Comparison of ENCODE assay signal across 8 mouse cellular contexts in genomic region chr12:29837301-29837791, GRCm38 (mm10).
DNase-seq lines count a peak whose midpoint lies in the region; ATAC-seq lines count a peak whose summit lies in the region.

No protein-coding gene starts in this region.

- H3K4me3 ChIP-seq in embryonic facial prominence, embryonic 10.5 days = no peak overlapping the region

- no peak for ATAC-seq in megakaryocyte, adult 5-6 weeks (ENCODE audit: poor library complexity, severe bottlenecking)

- peak; percentile 16 for DNase-seq in adrenal gland, postnatal 10 days
- DNase-seq in adrenal gland, adult 18-20 months (ENCODE audit: low spot score in 2 of 2) = no peak
- DNase-seq in left cerebral cortex, adult 18-20 months (ENCODE audit: low spot score in 2 of 2) = peak; percentile 32 to 54
- DNase-seq in left cerebral cortex, adult 8-10 months (ENCODE audit: low spot score in 2 of 2) = no peak
- peak; percentile 14 for DNase-seq in embryonic facial prominence, embryonic 10.5 days (ENCODE audit: low spot score)
- DNase-seq in lung, postnatal 14 days = peak; percentile 12
- DNase-seq in thymus, postnatal 4 days = no peak

- H3K36me3 ChIP-seq in embryonic facial prominence, embryonic 10.5 days (replicated peaks) = no peaks in the 10 kb centered on the region

- no peaks in the 10 kb centered on the region for H3K9me3 ChIP-seq in embryonic facial prominence, embryonic 10.5 days

- H3K27me3 ChIP-seq in embryonic facial prominence, embryonic 10.5 days (replicated peaks; ENCODE audit: low read depth, poor library complexity, severe bottlenecking) = no peaks in the 10 kb centered on the region

- 76% methylated on average over 5 of the region's 5 CpGs for WGBS in embryonic facial prominence, embryonic 10.5 days

- H3K27ac ChIP-seq in embryonic facial prominence, embryonic 10.5 days (replicated peaks) = no peak overlapping the region

- H3K4me1 ChIP-seq in embryonic facial prominence, embryonic 10.5 days = peaks cover 11% of the 10 kb centered on the region

Comparison
In these comparisons a context has a peak if more than half of its experiments do, and no peak if none do; other contexts are left out.
1. DNase-seq: peak in adrenal gland, postnatal 10 days (single experiment), left cerebral cortex, adult 18-20 months (2 of 2), embryonic facial prominence, embryonic 10.5 days (single experiment) and lung, postnatal 14 days (single experiment); none in adrenal gland, adult 18-20 months (0 of 2), left cerebral cortex, adult 8-10 months (0 of 2) and thymus, postnatal 4 days (single experiment).